Comparison of ENCODE assay signal across 8 mouse cellular contexts in genomic region chr2:152376345-152376741, GRCm38 (mm10). TPM values are rescaled to one million over a fixed set of nuclear protein-coding genes. Genes with fewer than 3 reads are reported as not detected.
DNase-seq lines count a peak whose midpoint lies in the region; ATAC-seq and TF ChIP-seq lines count a peak whose summit lies in the region.

TSS of gene Nrsn2 (minus strand) at chr2:152376638.

- H3K27me3 ChIP-seq in forebrain, embryonic 12.5 days: peaks cover 7% of the 10 kb centered on the region; the same call in 1 of the 2 replicates
- no peaks in the 10 kb centered on the region for H3K27me3 ChIP-seq in kidney, adult 2 months (replicated peaks; ENCODE audit: control insufficient read depth, insufficient read depth, low read length)

- peak within 1 kb of the TSS; percentile 31 for H3K4me3 ChIP-seq in forebrain, embryonic 12.5 days (replicated peaks)
- peak within 1 kb of the TSS; percentile 42 for H3K4me3 ChIP-seq in left cerebral cortex, adult 2 months
- no peak within 1 kb of the TSS for H3K4me3 ChIP-seq in kidney, adult 2 months (ENCODE audit: insufficient read depth, low read depth, low read length)

- H3K36me3 ChIP-seq in forebrain, embryonic 12.5 days (replicated peaks): no peaks in the 10 kb centered on the region
- H3K36me3 ChIP-seq in kidney, adult 2 months (ENCODE audit: control insufficient read depth, insufficient read depth, low read length): no peaks in the 10 kb centered on the region

- no peak for TF ChIP-seq CTCF in left cerebral cortex, adult 2 months (IDR thresholded peaks at IDR 0.05)
- no peak for TF ChIP-seq CTCF in kidney, adult 2 months (conservative IDR thresholded peaks at IDR 0.05; ENCODE audit: insufficient read depth, insufficient read length, low read depth, low read length)

- H3K9ac ChIP-seq in forebrain, embryonic 12.5 days: peak within 1 kb of the TSS; percentile 51

- H3K4me2 ChIP-seq in forebrain, embryonic 12.5 days: peak within 1 kb of the TSS; percentile 51

- intact Hi-C loops in left cerebral cortex, adult 2 months (cut with DNase I): no loop called here

- H3K27ac ChIP-seq in forebrain, embryonic 12.5 days: peak within 1 kb of the TSS; percentile 81
- peak within 1 kb of the TSS; percentile 13; the same call in 1 of the 2 replicates for H3K27ac ChIP-seq in left cerebral cortex, adult 2 months
- no peak within 1 kb of the TSS for H3K27ac ChIP-seq in kidney, adult 2 months (ENCODE audit: insufficient read depth, low read depth, low read length)

- TF ChIP-seq POLR2A in kidney, adult 2 months (IDR thresholded peaks at IDR 0.05; ENCODE audit: low read depth, low read length): no peak

- WGBS in forebrain, embryonic 12.5 days: 2% methylated on average over 16 of the region's 16 CpGs
- 7% methylated on average over 16 of the region's 16 CpGs for WGBS in kidney, adult 2 months

- DNase-seq in layer of hippocampus, adult 8-10 months (ENCODE audit: low spot score in 2 of 2): peak in 1 of 2 experiments; percentile 45
- no peak for DNase-seq in layer of hippocampus, adult 9-11 months
- peak; percentile 50 to 70 for DNase-seq in left cerebral cortex, adult 2 months (ENCODE audit: extremely low spot score in 1 of 2, low spot score in 2 of 2)
- peak; percentile 55 for DNase-seq in retina, embryonic 14.5 days (ENCODE audit: low spot score)
- no peak for DNase-seq in spleen, adult 12 weeks (ENCODE audit: low spot score)
- DNase-seq in kidney, adult 2 months: no peak
- DNase-seq in embryo, embryonic 9.5 days (ENCODE audit: extremely low spot score): no peak

- peak; percentile 80 for ATAC-seq in forebrain, embryonic 12.5 days (ENCODE audit: low FRiP score)

- peaks cover 27% of the 10 kb centered on the region for H3K4me1 ChIP-seq in forebrain, embryonic 12.5 days
- no peaks in the 10 kb centered on the region for H3K4me1 ChIP-seq in kidney, adult 2 months (ENCODE audit: control insufficient read depth, insufficient read depth, low read length)

- no peaks in the 10 kb centered on the region for H3K9me3 ChIP-seq in forebrain, embryonic 12.5 days

RNA-seq across cellular contexts. Expression of gene Nrsn2, which starts in this region (rescaled TPM):
- total RNA-seq in layer of hippocampus, adult 8-10 months (2022): 100 to 1,000 TPM in 2 of 4 experiments, 10 to 100 TPM in 2; 90.3 to 104 (median 96.4) TPM
- polyA plus RNA-seq in forebrain, embryonic 12.5 days (2016; fragmentation: Nextera tagmentation; extraction: Ambion mirVana): 11.1 and 12.4 TPM in 2 replicates
- 10 to 100 TPM; 74.6 to 90.8 TPM for total RNA-seq in left cerebral cortex, adult 2 months (2021)
- polyA plus RNA-seq in kidney, adult 2 months (2012; rRNA removed): 0.12 and 0.50 TPM in 2 replicates

Comparison
In these comparisons a context has a peak if more than half of its experiments do, and no peak if none do; other contexts are left out.
1. DNase-seq: peak in left cerebral cortex, adult 2 months (2 of 2) and retina, embryonic 14.5 days (single experiment); none in layer of hippocampus, adult 9-11 months (single experiment), spleen, adult 12 weeks (single experiment), kidney, adult 2 months (single experiment) and embryo, embryonic 9.5 days (single experiment).